Mouse (Mus musculus): ENCODE measurements at regions not wholly inside any gene's neighbourhood (a gene's known extent, or its start where the extent isn't known, plus 50 kb on each side); places are given as distances from the start of the nearest gene placed in this dataset.

- 47% methylated on average over 6 of the region's 6 CpGs for WGBS
- Histone ChIP-seq H3K4me1 (peaks cover 38% of the 10 kb centered on the region), H3K27ac (replicated peaks) (peak overlapping the region; percentile 79), H3K4me3 (no peak overlapping the region), H3K27me3 (replicated peaks; ENCODE audit: low read depth, poor library complexity, severe bottlenecking) (peaks cover 26% of the 10 kb centered on the region), H3K36me3 (replicated peaks) (no peaks in the 10 kb centered on the region), H3K9me3 (no peaks in the 10 kb centered on the region)
- DNase-seq (ENCODE audit: low spot score) = no peak
Observed at GRCm38 (mm10) chr10:66921776-66922175, 174.1 kb upstream of the Jmjd1c start.

- 77% methylated on average over 6 of the region's 6 CpGs for WGBS
- Histone ChIP-seq H3K27ac (replicated peaks) (no peak overlapping the region; the same call in 1 of the 2 replicates), H3K27me3 (replicated peaks; ENCODE audit: low read depth, poor library complexity, severe bottlenecking) (peaks cover 26% of the 10 kb centered on the region)
Observed at GRCm38 (mm10) chr10:66922314-66922713, 173.6 kb upstream of the Jmjd1c start.

GRCm38 (mm10) chr10:66923947-66924346 lies 172.0 kb upstream of the Jmjd1c start:
- H3K36me3 ChIP-seq (replicated peaks) = no peaks in the 10 kb centered on the region
- H3K9me3 ChIP-seq = no peaks in the 10 kb centered on the region
- H3K4me1 ChIP-seq = peaks cover 38% of the 10 kb centered on the region
- H3K27me3 ChIP-seq (replicated peaks; ENCODE audit: low read depth, poor library complexity, severe bottlenecking) = peaks cover 26% of the 10 kb centered on the region
- no peak overlapping the region for H3K27ac ChIP-seq (replicated peaks)
- no peak overlapping the region for H3K4me3 ChIP-seq
- 86% methylated on average over 7 of the region's 7 CpGs for WGBS
- DNase-seq (ENCODE audit: low spot score) = no peak

More at GRCm38 (mm10) chr10:66922314-66922713, 173.6 kb upstream of the Jmjd1c start:
- H3K36me3 ChIP-seq (replicated peaks) = no peaks in the 10 kb centered on the region
- no peak overlapping the region for H3K4me3 ChIP-seq
- no peak for DNase-seq (ENCODE audit: low spot score)
- H3K4me1 ChIP-seq = peaks cover 38% of the 10 kb centered on the region
- no peaks in the 10 kb centered on the region for H3K9me3 ChIP-seq

- H3K27ac ChIP-seq (replicated peaks) = no peak overlapping the region
- H3K27me3 ChIP-seq (replicated peaks; ENCODE audit: low read depth, poor library complexity, severe bottlenecking) = peaks cover 21% of the 10 kb centered on the region
- DNase-seq (ENCODE audit: low spot score) = no peak
- H3K9me3 ChIP-seq = no peaks in the 10 kb centered on the region
- no peaks in the 10 kb centered on the region for H3K36me3 ChIP-seq (replicated peaks)
- H3K4me3 ChIP-seq = no peak overlapping the region
- H3K4me1 ChIP-seq = peaks cover 35% of the 10 kb centered on the region
- 87% methylated on average over 16 of the region's 16 CpGs for WGBS
Observed at GRCm38 (mm10) chr10:66924418-66924817, 171.5 kb upstream of the Jmjd1c start.

GRCm38 (mm10) chr10:66925553-66926127 lies 170.3 kb upstream of the Jmjd1c start:
- H3K4me3 ChIP-seq = no peak overlapping the region
- peaks cover 22% of the 10 kb centered on the region for H3K4me1 ChIP-seq
- DNase-seq (ENCODE audit: low spot score) = no peak
- H3K27me3 ChIP-seq (replicated peaks; ENCODE audit: low read depth, poor library complexity, severe bottlenecking) = peaks cover 17% of the 10 kb centered on the region
- no peaks in the 10 kb centered on the region for H3K36me3 ChIP-seq (replicated peaks)
- no peaks in the 10 kb centered on the region for H3K9me3 ChIP-seq
- H3K27ac ChIP-seq (replicated peaks) = no peak overlapping the region
- 54% methylated on average over 6 of the region's 6 CpGs for whole genome bisulfite sequencing

GRCm38 (mm10) chr10:66927651-66928050 lies 168.3 kb upstream of the Jmjd1c start:
- no peak overlapping the region for H3K4me3 ChIP-seq
- no peak for DNase-seq (ENCODE audit: low spot score)
- 76% methylated on average over 2 of the region's 2 CpGs for WGBS
- H3K27ac ChIP-seq (replicated peaks) = no peak overlapping the region
- no peaks in the 10 kb centered on the region for H3K36me3 ChIP-seq (replicated peaks)
- H3K4me1 ChIP-seq = peaks cover 3% of the 10 kb centered on the region; the same call in 1 of the 2 replicates
- peaks cover 11% of the 10 kb centered on the region for H3K27me3 ChIP-seq (replicated peaks; ENCODE audit: low read depth, poor library complexity, severe bottlenecking)
- no peaks in the 10 kb centered on the region for H3K9me3 ChIP-seq

GRCm38 (mm10) chr10:66928211-66928990 lies 167.5 kb upstream of the Jmjd1c start:
- Histone ChIP-seq H3K36me3 (replicated peaks) (no peaks in the 10 kb centered on the region), H3K27me3 (replicated peaks; ENCODE audit: low read depth, poor library complexity, severe bottlenecking) (peaks cover 3% of the 10 kb centered on the region; the same call in 1 of the 2 replicates), H3K27ac (replicated peaks) (no peak overlapping the region), H3K4me3 (no peak overlapping the region), H3K9me3 (no peaks in the 10 kb centered on the region), H3K4me1 (no peaks in the 10 kb centered on the region)
- 84% methylated on average over 6 of the region's 6 CpGs for WGBS
- DNase-seq (ENCODE audit: low spot score) = no peak

GRCm38 (mm10) chr10:66930563-66930962 lies 165.4 kb upstream of the Jmjd1c start:
- no peaks in the 10 kb centered on the region for H3K27me3 ChIP-seq (replicated peaks; ENCODE audit: low read depth, poor library complexity, severe bottlenecking)
- H3K4me1 ChIP-seq = no peaks in the 10 kb centered on the region
- 67% methylated on average over 10 of the region's 10 CpGs for WGBS
- H3K9me3 ChIP-seq = no peaks in the 10 kb centered on the region
- no peak overlapping the region for H3K4me3 ChIP-seq
- DNase-seq (ENCODE audit: low spot score) = no peak
- no peak overlapping the region for H3K27ac ChIP-seq (replicated peaks)
- no peaks in the 10 kb centered on the region for H3K36me3 ChIP-seq (replicated peaks)

GRCm38 (mm10) chr10:66931505-66931904 lies 164.4 kb upstream of the Jmjd1c start:
- no peaks in the 10 kb centered on the region for H3K36me3 ChIP-seq (replicated peaks)
- H3K4me1 ChIP-seq = no peaks in the 10 kb centered on the region
- H3K27me3 ChIP-seq (replicated peaks; ENCODE audit: low read depth, poor library complexity, severe bottlenecking) = no peaks in the 10 kb centered on the region
- H3K9me3 ChIP-seq = no peaks in the 10 kb centered on the region
- H3K4me3 ChIP-seq = no peak overlapping the region
- WGBS = 77% methylated on average over 7 of the region's 7 CpGs
- DNase-seq (ENCODE audit: low spot score) = no peak
- no peak overlapping the region for H3K27ac ChIP-seq (replicated peaks)

- Histone ChIP-seq H3K4me1 (no peaks in the 10 kb centered on the region), H3K27me3 (replicated peaks; ENCODE audit: low read depth, poor library complexity, severe bottlenecking) (no peaks in the 10 kb centered on the region), H3K36me3 (replicated peaks) (no peaks in the 10 kb centered on the region), H3K9me3 (no peaks in the 10 kb centered on the region), H3K4me3 (no peak overlapping the region), H3K27ac (replicated peaks) (no peak overlapping the region)
- no peak for DNase-seq (ENCODE audit: low spot score)
- 87% methylated on average over 6 of the region's 6 CpGs for WGBS
Observed at GRCm38 (mm10) chr10:66932544-66932943, 163.4 kb upstream of the Jmjd1c start.

- WGBS = 92% methylated on average over 7 of the region's 7 CpGs
- no peaks in the 10 kb centered on the region for H3K27me3 ChIP-seq (replicated peaks; ENCODE audit: low read depth, poor library complexity, severe bottlenecking)
- no peaks in the 10 kb centered on the region for H3K9me3 ChIP-seq
- no peak overlapping the region for H3K4me3 ChIP-seq
- DNase-seq (ENCODE audit: low spot score) = no peak
- H3K36me3 ChIP-seq (replicated peaks) = no peaks in the 10 kb centered on the region
- H3K4me1 ChIP-seq = no peaks in the 10 kb centered on the region
- H3K27ac ChIP-seq (replicated peaks) = no peak overlapping the region
Observed at GRCm38 (mm10) chr10:66933689-66934088, 162.2 kb upstream of the Jmjd1c start.

GRCm38 (mm10) chr10:66935731-66936130 lies 160.2 kb upstream of the Jmjd1c start:
- Histone ChIP-seq H3K27me3 (replicated peaks; ENCODE audit: low read depth, poor library complexity, severe bottlenecking) (no peaks in the 10 kb centered on the region), H3K4me3 (no peak overlapping the region), H3K27ac (replicated peaks) (no peak overlapping the region), H3K36me3 (replicated peaks) (no peaks in the 10 kb centered on the region), H3K4me1 (no peaks in the 10 kb centered on the region), H3K9me3 (no peaks in the 10 kb centered on the region)
- 71% methylated on average over 6 of the region's 6 CpGs for WGBS
- no peak for DNase-seq (ENCODE audit: low spot score)

GRCm38 (mm10) chr10:66937116-66937515 lies 158.8 kb upstream of the Jmjd1c start:
- no peak overlapping the region for H3K4me3 ChIP-seq
- H3K9me3 ChIP-seq = no peaks in the 10 kb centered on the region
- DNase-seq (ENCODE audit: low spot score) = no peak
- no peak overlapping the region for H3K27ac ChIP-seq (replicated peaks)
- no peaks in the 10 kb centered on the region for H3K4me1 ChIP-seq
- 86% methylated on average over 13 of the region's 13 CpGs for WGBS
- H3K27me3 ChIP-seq (replicated peaks; ENCODE audit: low read depth, poor library complexity, severe bottlenecking) = no peaks in the 10 kb centered on the region
- H3K36me3 ChIP-seq (replicated peaks) = no peaks in the 10 kb centered on the region
